Mouse (Mus musculus) heart, embryonic 13.5 days (tissue): ENCODE measurements around the gene Tmc5. TPM values are rescaled to one million over a fixed set of nuclear protein-coding genes. Genes with fewer than 3 reads are reported as not detected.

Experiments
- ATAC-seq: fragments of 200-750 bp; cut with Nextera tagmentation; 2 replicates; pipeline ENCODE4 v1.8.0; 2017; ENCODE audit warnings: moderate TSS enrichment; ENCODE audit not compliant: insufficient number of reproducible peaks, low FRiP score, low TSS enrichment; ENCODE audit errors: extremely low read depth
- H3K27ac ChIP-seq: fragments of 300-500 bp; sonication (generic); replicated peaks from 2 replicates; pipeline ENCODE4 v1.5.1; 2015; ENCODE audit warnings: moderate library complexity, mild to moderate bottlenecking, inconsistent platforms
- H3K27me3 ChIP-seq: fragments of 300-500 bp; sonication (generic); replicated peaks from 2 replicates; pipeline ENCODE4 v1.6.1; 2015; ENCODE audit warnings: mild to moderate bottlenecking, inconsistent platforms
- H3K36me3 ChIP-seq: fragments of 300-500 bp; sonication (generic); 2 replicates; pipeline ENCODE4 v1.6.1; 2015; ENCODE audit warnings: mild to moderate bottlenecking, inconsistent platforms
- H3K4me1 ChIP-seq: fragments of 300-500 bp; sonication (generic); 2 replicates; pipeline ENCODE4 v1.6.1; 2015; ENCODE audit warnings: inconsistent platforms
- H3K4me2 ChIP-seq: fragments of 300-500 bp; sonication (generic); 2 replicates; pipeline ENCODE4 v1.6.1; 2015; ENCODE audit warnings: inconsistent platforms, mild to moderate bottlenecking, moderate library complexity
- H3K4me3 ChIP-seq: fragments of 300-500 bp; sonication (generic); 2 replicates; pipeline ENCODE4 v1.5.1; 2015; ENCODE audit warnings: moderate library complexity, mild to moderate bottlenecking, inconsistent platforms
- H3K9ac ChIP-seq: fragments of 300-500 bp; sonication (generic); 2 replicates; pipeline ENCODE4 v1.6.1; 2015; ENCODE audit warnings: inconsistent platforms, mild to moderate bottlenecking, moderate library complexity
- H3K9me3 ChIP-seq: fragments of 300-500 bp; sonication (generic); 2 replicates; pipeline ENCODE4 v1.6.1; 2016; ENCODE audit warnings: inconsistent platforms
- WGBS: fragments of 180-500 bp; shearing (Covaris S2); methylation state at CpG from one replicate; pipeline ENCODE4 v1.1.7; 2015; ENCODE audit warnings: mixed read lengths; 5-methylcytosine and 5-hydroxymethylcytosine counted together
- polyA plus RNA-seq: library from polyadenylated mRNA; unstranded; fragments of >200 nt; fragmentation: Nextera tagmentation; extraction: Ambion mirVana; gene quantifications from 2 replicates; pipeline ENCODE4 v1.2.1, GENCODE M21; 2015

Tmc5 gene
- polyA plus RNA-seq, 1 experiment from 2014 or later: 0.04 TPM

DNA sequence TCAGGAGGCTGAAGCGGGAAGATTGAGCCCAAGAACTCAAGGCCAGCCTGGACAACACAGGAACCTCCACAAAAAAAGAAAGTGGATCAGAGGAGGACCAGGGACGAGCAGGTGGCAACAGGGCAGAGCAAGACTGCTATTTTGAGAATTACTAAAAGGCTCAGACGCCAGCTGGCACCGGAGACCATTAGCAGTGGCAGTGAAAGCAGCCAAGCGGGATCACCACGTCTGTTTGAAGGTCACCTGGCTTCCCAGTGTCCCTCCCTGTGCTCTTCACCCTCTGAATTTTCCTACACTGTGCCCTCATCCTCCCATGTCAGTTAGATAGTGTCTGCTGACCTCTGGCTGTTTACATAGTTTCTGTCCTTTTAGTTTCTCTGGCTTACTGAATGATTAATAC is 11.2 kb upstream of the Tmc5 start:
- Histone ChIP-seq H3K27me3 (peaks cover 23% of the 10 kb centered on the region), H3K27ac (no peak overlapping the region), H3K9me3 (no peaks in the 10 kb centered on the region), H3K4me3 (no peak overlapping the region), H3K36me3 (no peaks in the 10 kb centered on the region), H3K9ac (no peak overlapping the region), H3K4me1 (peaks cover 11% of the 10 kb centered on the region), H3K4me2 (no peak overlapping the region)
- no peak for ATAC-seq
- 56% methylated on average over 6 of the region's 6 CpGs for WGBS

DNA sequence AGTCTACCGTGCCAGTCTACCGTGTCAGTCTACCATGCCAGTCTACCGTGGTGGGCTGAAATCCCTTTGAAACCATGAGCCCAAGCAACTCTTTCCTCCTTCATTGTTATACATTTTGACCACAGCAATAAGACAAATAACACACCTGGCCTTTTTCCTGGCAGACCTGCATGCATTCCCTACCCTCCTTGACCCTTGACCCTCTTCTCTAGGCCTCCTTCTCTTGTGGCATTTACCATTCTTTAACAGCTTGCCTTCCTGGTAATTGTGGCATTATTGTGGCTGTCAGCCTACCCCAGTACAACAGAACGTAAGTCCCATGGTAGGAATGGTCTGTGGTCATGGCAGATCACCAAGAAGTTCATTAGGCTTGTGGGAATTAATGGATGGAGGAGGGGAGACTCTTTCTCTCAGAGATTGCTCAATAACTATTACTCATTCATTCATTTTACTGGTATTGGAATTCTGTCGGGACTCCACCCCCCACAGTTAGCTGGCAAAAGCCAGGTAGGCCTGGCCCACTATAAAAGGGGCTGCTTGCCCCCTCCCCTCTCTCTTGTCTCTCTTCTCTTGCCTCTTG is 6.3 kb upstream of the Tmc5 start:
- 84% methylated on average over 5 of the region's 5 CpGs for WGBS

GRCm38 (mm10) chr7:118592146-118592545 is 5.0 kb upstream of the Tmc5 start:
- 40% methylated on average over 6 of the region's 6 CpGs for WGBS
- Histone ChIP-seq H3K36me3 (no peaks in the 10 kb centered on the region), H3K4me1 (peaks cover 20% of the 10 kb centered on the region), H3K4me3 (no peak overlapping the region), H3K9me3 (no peaks in the 10 kb centered on the region), H3K4me2 (no peak overlapping the region), H3K9ac (no peak overlapping the region), H3K27me3 (peaks cover 61% of the 10 kb centered on the region), H3K27ac (no peak overlapping the region)
- no peak for ATAC-seq

More for the DNA sequence above, 6.3 kb upstream of the Tmc5 start:
- no peak overlapping the region for H3K9ac ChIP-seq
- no peak overlapping the region for H3K27ac ChIP-seq
- no peaks in the 10 kb centered on the region for H3K9me3 ChIP-seq
- no peak overlapping the region for H3K4me3 ChIP-seq
- no peak for ATAC-seq
- H3K36me3 ChIP-seq: no peaks in the 10 kb centered on the region
- peaks cover 19% of the 10 kb centered on the region; the same call in 1 of the 2 replicates for H3K4me1 ChIP-seq
- H3K4me2 ChIP-seq: no peak overlapping the region
- H3K27me3 ChIP-seq: peaks cover 48% of the 10 kb centered on the region

DNA sequence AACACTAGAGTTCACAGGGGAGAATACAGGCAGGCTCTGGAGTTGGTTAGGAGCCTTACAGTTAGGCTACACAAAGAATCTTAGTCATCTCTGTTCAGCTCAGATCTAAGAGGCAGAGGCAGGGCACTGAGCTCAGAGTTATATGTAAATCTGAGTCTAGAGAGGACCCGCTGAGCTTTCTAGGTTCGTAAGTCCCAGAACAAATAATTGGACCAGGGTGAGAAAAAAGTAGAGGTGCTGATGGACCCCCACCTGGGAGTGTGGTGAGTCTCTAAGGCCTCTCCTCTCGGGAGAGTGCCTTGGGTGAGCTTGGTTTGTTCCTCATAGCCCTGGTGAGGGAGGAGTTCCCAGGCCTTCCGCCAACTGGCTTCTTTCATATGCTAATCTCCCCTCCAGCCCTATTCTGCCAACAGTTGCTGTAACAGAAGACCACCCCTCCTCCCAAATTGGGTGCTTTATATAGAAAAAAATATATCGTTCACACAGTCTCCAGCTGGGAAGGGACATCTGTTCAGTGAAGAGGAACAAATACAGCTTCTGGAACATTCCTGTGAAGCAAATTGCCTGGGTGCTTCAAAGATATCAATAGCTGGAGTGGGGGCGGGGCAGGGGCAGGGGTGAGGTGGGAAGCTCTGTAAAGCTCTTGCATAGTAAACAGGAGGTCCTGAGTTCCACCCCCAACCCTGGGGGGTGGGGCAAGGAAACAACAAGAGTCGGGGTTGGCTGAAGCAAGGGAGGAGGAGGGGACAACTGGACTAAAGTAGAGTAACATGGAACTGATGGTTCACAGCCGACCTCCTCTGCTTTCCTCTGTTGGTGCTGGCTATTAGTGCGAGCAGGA is 3.3 kb upstream of the Tmc5 start:
- Histone ChIP-seq H3K4me1 (peaks cover 23% of the 10 kb centered on the region), H3K4me2 (no peak overlapping the region), H3K9me3 (no peaks in the 10 kb centered on the region), H3K36me3 (no peaks in the 10 kb centered on the region), H3K27me3 (peaks cover 77% of the 10 kb centered on the region), H3K9ac (peak overlapping the region; percentile 1; the same call in 1 of the 2 replicates), H3K27ac (no peak overlapping the region), H3K4me3 (no peak overlapping the region)
- WGBS: 9% methylated on average over 9 of the region's 9 CpGs
- ATAC-seq: no peak

DNA sequence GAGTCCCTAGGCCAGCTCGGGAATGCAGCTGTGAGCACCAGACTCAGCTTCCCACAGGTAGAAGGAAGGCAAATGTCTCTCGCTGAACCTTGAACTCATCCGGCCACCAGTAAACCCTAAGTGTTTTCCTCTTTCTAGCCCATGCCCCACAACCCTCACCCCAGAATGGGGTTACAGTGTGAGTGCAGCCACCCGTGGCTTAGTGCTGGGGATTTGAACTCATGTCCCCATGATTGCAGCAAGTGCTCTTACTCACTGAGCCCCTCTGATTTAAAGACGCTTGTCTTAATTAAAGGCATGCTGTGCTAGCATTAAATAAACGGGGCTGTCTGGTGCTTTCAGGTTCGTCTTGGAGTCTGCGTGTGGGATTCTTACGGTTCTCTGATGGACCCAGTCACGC is 2.5 kb upstream of the Tmc5 start:
- peaks cover 23% of the 10 kb centered on the region for H3K4me1 ChIP-seq
- ATAC-seq: no peak
- WGBS: 24% methylated on average over 10 of the region's 10 CpGs
- no peak overlapping the region for H3K27ac ChIP-seq
- no peak overlapping the region for H3K9ac ChIP-seq
- no peaks in the 10 kb centered on the region for H3K9me3 ChIP-seq
- H3K4me3 ChIP-seq: peak overlapping the region; percentile 21; the same call in 1 of the 2 replicates
- peaks cover 82% of the 10 kb centered on the region for H3K27me3 ChIP-seq
- peak overlapping the region; percentile 59 for H3K4me2 ChIP-seq
- no peaks in the 10 kb centered on the region for H3K36me3 ChIP-seq

DNA sequence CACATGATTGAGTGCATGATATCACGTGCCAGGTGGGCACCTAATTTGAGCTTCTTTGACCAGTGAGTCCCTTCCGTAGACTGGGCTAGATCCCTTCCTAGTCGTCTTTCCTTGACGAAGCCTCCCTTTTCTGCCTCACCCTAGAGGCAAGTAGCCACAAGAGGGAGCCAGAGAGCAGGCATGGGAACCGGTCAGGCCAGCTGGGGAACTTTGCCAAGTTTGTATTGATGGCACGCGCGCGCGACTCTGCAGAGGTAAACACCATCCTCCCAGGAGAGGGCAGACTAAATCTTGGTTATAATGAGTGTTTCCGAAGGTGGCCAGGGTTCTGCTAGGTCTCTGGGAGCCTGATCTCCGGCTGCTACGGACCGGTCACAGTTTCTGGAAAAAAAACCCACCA is 1.9 kb upstream of the Tmc5 start:
- Histone ChIP-seq H3K4me2 (peak overlapping the region; percentile 59), H3K9me3 (no peaks in the 10 kb centered on the region), H3K4me3 (peak overlapping the region; percentile 21; the same call in 1 of the 2 replicates), H3K36me3 (no peaks in the 10 kb centered on the region), H3K4me1 (peaks cover 23% of the 10 kb centered on the region), H3K9ac (0 out of 2 replicates have a peak overlapping the region, but pooled peaks have one; percentile 24), H3K27ac (no peak overlapping the region), H3K27me3 (peaks cover 88% of the 10 kb centered on the region)
- WGBS: 2% methylated on average over 14 of the region's 14 CpGs
- no peak for ATAC-seq

DNA sequence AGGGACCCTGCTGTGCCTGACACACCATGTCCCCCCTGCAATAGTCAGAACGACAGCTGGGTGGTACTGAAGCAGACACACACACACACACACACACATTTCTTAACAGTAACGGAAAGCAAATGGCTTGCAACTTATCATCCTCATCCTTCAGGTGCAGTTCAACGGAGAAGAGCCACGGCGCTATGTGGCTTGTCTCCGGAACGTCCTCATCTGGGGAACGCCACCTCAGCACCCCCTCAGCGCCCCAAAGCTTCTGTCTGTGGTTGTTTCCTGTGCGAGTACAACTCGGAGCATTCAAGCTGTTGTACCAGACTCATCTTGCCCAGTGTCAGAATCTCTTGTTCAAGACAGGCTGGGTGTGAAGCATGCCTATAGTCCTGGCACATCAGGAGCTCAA is 826 bp upstream of the Tmc5 start:
- Histone ChIP-seq H3K36me3 (no peaks in the 10 kb centered on the region), H3K9ac (no peak overlapping the region), H3K27ac (no peak overlapping the region), H3K4me2 (no peak overlapping the region), H3K4me3 (no peak overlapping the region), H3K4me1 (peaks cover 23% of the 10 kb centered on the region), H3K27me3 (peaks cover 97% of the 10 kb centered on the region), H3K9me3 (no peaks in the 10 kb centered on the region)
- 71% methylated on average over 11 of the region's 11 CpGs for WGBS
- no peak for ATAC-seq

- Histone ChIP-seq H3K36me3 (no peaks in the 10 kb centered on the region), H3K9ac (no peak overlapping the region), H3K4me2 (no peak overlapping the region), H3K9me3 (no peaks in the 10 kb centered on the region), H3K4me3 (no peak overlapping the region), H3K4me1 (peaks cover 5% of the 10 kb centered on the region; the same call in 1 of the 2 replicates), H3K27me3 (peaks cover 70% of the 10 kb centered on the region), H3K27ac (no peak overlapping the region)
- WGBS: 71% methylated on average over 12 of the region's 12 CpGs
- no peak for ATAC-seq
Measured at GRCm38 (mm10) chr7:118599954-118600631, 3.0 kb downstream of the Tmc5 start.

GRCm38 (mm10) chr7:118604842-118605241 is 7.7 kb downstream of the Tmc5 start:
- Histone ChIP-seq H3K4me2 (no peak overlapping the region), H3K9me3 (0 out of 2 replicates have a peak, but pooled peaks cover 5% of the 10 kb centered on the region), H3K27me3 (peaks cover 26% of the 10 kb centered on the region), H3K4me1 (no peaks in the 10 kb centered on the region), H3K4me3 (no peak overlapping the region), H3K9ac (no peak overlapping the region), H3K36me3 (no peaks in the 10 kb centered on the region), H3K27ac (no peak overlapping the region)
- no peak for ATAC-seq
- 80% methylated on average over 8 of the region's 8 CpGs for WGBS

DNA sequence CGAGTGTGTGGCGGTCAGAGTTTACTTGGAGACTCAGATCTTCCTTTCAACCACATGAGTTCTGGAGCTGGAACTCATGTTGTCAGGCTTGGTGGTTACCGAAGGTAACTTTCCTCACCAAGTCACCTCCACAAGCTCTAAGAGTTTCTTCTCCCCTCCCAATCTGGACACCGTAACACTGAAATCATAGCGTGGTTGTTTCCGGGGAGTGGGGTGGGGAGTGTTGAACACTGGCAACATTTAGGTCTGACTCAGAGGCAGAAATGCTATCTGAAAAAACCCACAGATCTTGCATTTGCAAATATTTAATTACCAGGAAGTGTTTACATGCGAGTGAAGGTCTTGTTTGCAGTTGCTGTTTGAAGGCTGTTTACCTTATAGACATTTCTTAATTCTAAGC is 12.7 kb downstream of the Tmc5 start:
- Histone ChIP-seq H3K4me1 (no peaks in the 10 kb centered on the region), H3K4me2 (no peak overlapping the region), H3K27me3 (peaks cover 29% of the 10 kb centered on the region), H3K9ac (no peak overlapping the region), H3K27ac (no peak overlapping the region), H3K4me3 (no peak overlapping the region), H3K36me3 (no peaks in the 10 kb centered on the region), H3K9me3 (0 out of 2 replicates have a peak, but pooled peaks cover 5% of the 10 kb centered on the region)
- ATAC-seq: no peak
- WGBS: 86% methylated on average over 7 of the region's 7 CpGs

DNA sequence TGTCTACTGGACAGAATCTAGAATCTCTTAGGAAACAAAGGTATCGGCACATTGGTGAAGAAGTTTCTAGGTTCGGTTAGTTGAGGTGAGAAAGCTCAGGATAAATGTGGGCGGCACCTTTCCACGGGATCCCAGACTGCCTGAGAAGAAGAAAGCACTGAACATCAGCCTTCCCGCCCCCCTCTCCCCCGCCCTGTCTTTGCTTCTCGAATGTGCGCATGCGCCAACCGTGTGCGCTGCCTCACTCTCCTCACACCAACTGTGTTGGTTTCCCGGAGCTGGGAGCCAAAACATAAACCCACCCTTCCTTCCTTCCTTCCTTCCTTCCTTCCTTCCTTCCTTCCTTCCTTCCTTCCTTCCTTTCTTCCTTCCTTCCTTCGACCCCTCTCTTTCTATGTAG is 13.6 kb downstream of the Tmc5 start:
- no peak overlapping the region for H3K27ac ChIP-seq
- H3K27me3 ChIP-seq: peaks cover 29% of the 10 kb centered on the region
- H3K4me3 ChIP-seq: no peak overlapping the region
- ATAC-seq: no peak
- WGBS: 80% methylated on average over 13 of the region's 13 CpGs
- no peak overlapping the region for H3K4me2 ChIP-seq
- 0 out of 2 replicates have a peak, but pooled peaks cover 5% of the 10 kb centered on the region for H3K9me3 ChIP-seq
- H3K9ac ChIP-seq: no peak overlapping the region
- no peaks in the 10 kb centered on the region for H3K4me1 ChIP-seq
- no peaks in the 10 kb centered on the region for H3K36me3 ChIP-seq
